Mouse (Mus musculus) embryonic facial prominence, embryonic 13.5 days (tissue): ENCODE measurements at regions not wholly inside any gene's neighbourhood (a gene's known extent, or its start where the extent isn't known, plus 50 kb on each side); places are given as distances from the start of the nearest gene placed in this dataset.

Experiments used
- ATAC-seq: fragments of 200-750 bp; cut with Nextera tagmentation; 2 replicates; pipeline ENCODE4 v1.8.0; 2017; ENCODE audit warnings: low read depth; ENCODE audit not compliant: insufficient number of reproducible peaks, insufficient read depth, low FRiP score, low TSS enrichment
- H3K27ac ChIP-seq: fragments of 300-500 bp; sonication (generic); 2 replicates; pipeline ENCODE4 v1.5.1; 2015; ENCODE audit warnings: moderate library complexity, mild to moderate bottlenecking, inconsistent platforms
- H3K27me3 ChIP-seq: fragments of 300-500 bp; sonication (generic); 2 replicates; pipeline ENCODE4 v1.6.1; 2015; ENCODE audit warnings: mild to moderate bottlenecking, inconsistent platforms
- H3K36me3 ChIP-seq: fragments of 300-500 bp; sonication (generic); 2 replicates; pipeline ENCODE4 v1.6.1; 2015; ENCODE audit warnings: mild to moderate bottlenecking, inconsistent platforms
- H3K4me1 ChIP-seq: fragments of 300-500 bp; sonication (generic); 2 replicates; pipeline ENCODE4 v1.6.1; 2015; ENCODE audit warnings: inconsistent platforms
- H3K4me2 ChIP-seq: fragments of 300-500 bp; sonication (generic); 2 replicates; pipeline ENCODE4 v1.6.1; 2015; ENCODE audit warnings: moderate library complexity, mild to moderate bottlenecking, inconsistent platforms
- H3K4me3 ChIP-seq: fragments of 300-500 bp; sonication (generic); 2 replicates; pipeline ENCODE4 v1.5.1; 2015; ENCODE audit warnings: mild to moderate bottlenecking, inconsistent platforms
- H3K9ac ChIP-seq: fragments of 300-500 bp; sonication (generic); 2 replicates; pipeline ENCODE4 v1.6.1; 2015; ENCODE audit warnings: mild to moderate bottlenecking, inconsistent platforms
- H3K9me3 ChIP-seq: fragments of 300-500 bp; sonication (generic); 2 replicates; pipeline ENCODE4 v1.6.1; 2016; ENCODE audit warnings: inconsistent platforms
- WGBS: fragments of 180-500 bp; shearing (Covaris S2); methylation state at CpG from one replicate; pipeline ENCODE4 v1.1.7; 2015; ENCODE audit warnings: mixed read lengths; 5-methylcytosine and 5-hydroxymethylcytosine counted together

DNA sequence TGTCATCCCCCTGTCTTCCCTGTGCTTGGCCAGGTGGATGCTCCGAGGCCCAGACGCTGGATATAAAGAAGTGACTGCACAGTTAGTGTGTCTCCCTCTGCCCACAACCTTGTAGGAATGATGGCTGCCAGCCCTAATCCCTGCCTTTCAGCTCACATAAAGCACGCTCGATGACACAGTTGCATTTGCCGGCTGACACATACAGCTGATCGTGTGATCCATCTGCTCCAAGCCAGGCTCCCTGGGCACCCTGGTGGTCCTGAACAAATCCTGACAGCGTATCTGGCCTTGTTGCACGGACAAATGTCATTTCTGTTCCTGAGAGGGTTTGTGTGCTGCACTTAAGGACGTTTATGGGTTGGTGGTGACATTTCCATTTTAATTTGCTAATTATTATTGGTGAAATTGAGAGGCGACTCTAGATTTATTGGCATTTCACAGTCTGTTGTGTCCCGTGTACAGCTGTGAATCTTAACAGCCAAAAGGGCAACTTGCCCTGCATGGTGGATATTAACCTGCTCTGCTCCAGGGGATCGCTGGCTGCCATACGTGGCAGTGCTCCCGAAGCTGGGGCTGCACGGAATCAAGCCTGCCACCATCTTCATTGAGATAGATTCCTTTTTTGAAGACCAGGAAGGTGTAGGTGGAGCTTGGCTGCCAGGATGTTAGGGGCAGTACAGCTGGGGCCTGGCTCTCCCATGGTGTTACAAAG is 241.9 kb upstream of the Kcnab2 start:
- Histone ChIP-seq H3K9me3 (no peaks in the 10 kb centered on the region), H3K9ac (no peak overlapping the region), H3K4me1 (no peaks in the 10 kb centered on the region), H3K36me3 (no peaks in the 10 kb centered on the region), H3K27ac (no peak overlapping the region), H3K4me2 (no peak overlapping the region), H3K4me3 (no peak overlapping the region), H3K27me3 (peaks cover 15% of the 10 kb centered on the region)
- 86% methylated on average over 15 of the region's 15 CpGs for WGBS
- no peak for ATAC-seq

- no peaks in the 10 kb centered on the region for H3K4me1 ChIP-seq
- no peaks in the 10 kb centered on the region for H3K9me3 ChIP-seq
- no peak overlapping the region for H3K27ac ChIP-seq
- H3K9ac ChIP-seq, result no peak overlapping the region
- no peak for ATAC-seq
- no peaks in the 10 kb centered on the region for H3K27me3 ChIP-seq
- 83% methylated on average over 5 of the region's 5 CpGs for WGBS
- H3K36me3 ChIP-seq, result no peaks in the 10 kb centered on the region
- no peak overlapping the region for H3K4me3 ChIP-seq
- no peak overlapping the region for H3K4me2 ChIP-seq
Measured at GRCm38 (mm10) chr4:152710339-152710738, 232.7 kb upstream of the Kcnab2 start.

DNA sequence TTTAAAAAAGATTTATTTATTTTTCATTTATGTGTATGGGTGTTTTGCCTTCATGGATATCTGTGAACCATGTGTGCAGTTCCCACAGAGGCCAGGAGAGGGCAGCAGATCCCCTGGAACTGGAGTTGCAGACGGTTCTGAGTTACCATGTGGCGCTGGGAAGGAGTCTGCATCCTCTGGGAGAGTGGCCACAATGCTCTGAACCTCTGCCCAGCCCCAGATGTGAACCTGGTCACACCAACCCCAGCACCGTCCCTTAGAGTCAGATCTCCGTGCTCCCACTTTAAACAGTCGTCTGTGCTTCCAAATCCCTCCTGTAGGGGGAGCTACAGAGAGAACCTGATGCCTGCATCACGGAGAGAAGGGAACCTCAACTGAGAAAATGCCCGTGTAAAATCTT is 222.5 kb upstream of the Kcnab2 start:
- H3K27me3 ChIP-seq, result no peaks in the 10 kb centered on the region
- no peak for ATAC-seq
- no peak overlapping the region for H3K4me2 ChIP-seq
- no peaks in the 10 kb centered on the region for H3K4me1 ChIP-seq
- no peaks in the 10 kb centered on the region for H3K9me3 ChIP-seq
- no peaks in the 10 kb centered on the region for H3K36me3 ChIP-seq
- H3K9ac ChIP-seq, result no peak overlapping the region
- no peak overlapping the region for H3K27ac ChIP-seq
- WGBS, result 75% methylated on average over 7 of the region's 7 CpGs
- no peak overlapping the region for H3K4me3 ChIP-seq

GRCm38 (mm10) chr4:152697247-152697960 is 219.7 kb upstream of the Kcnab2 start:
- Histone ChIP-seq H3K4me2 (no peak overlapping the region), H3K27ac (no peak overlapping the region), H3K36me3 (no peaks in the 10 kb centered on the region), H3K27me3 (no peaks in the 10 kb centered on the region), H3K4me3 (no peak overlapping the region), H3K9me3 (no peaks in the 10 kb centered on the region), H3K4me1 (no peaks in the 10 kb centered on the region), H3K9ac (no peak overlapping the region)
- WGBS, result 48% methylated on average over 22 of the region's 22 CpGs
- no peak for ATAC-seq

- Histone ChIP-seq H3K4me1 (no peaks in the 10 kb centered on the region), H3K36me3 (no peaks in the 10 kb centered on the region), H3K4me3 (no peak overlapping the region), H3K4me2 (no peak overlapping the region), H3K27me3 (no peaks in the 10 kb centered on the region; the same call in 1 of the 2 replicates), H3K27ac (no peak overlapping the region), H3K9me3 (no peaks in the 10 kb centered on the region), H3K9ac (no peak overlapping the region)
- no peak for ATAC-seq
- 53% methylated on average over 12 of the region's 12 CpGs for WGBS
Measured at GRCm38 (mm10) chr4:152691735-152692134, 214.1 kb upstream of the Kcnab2 start.

DNA sequence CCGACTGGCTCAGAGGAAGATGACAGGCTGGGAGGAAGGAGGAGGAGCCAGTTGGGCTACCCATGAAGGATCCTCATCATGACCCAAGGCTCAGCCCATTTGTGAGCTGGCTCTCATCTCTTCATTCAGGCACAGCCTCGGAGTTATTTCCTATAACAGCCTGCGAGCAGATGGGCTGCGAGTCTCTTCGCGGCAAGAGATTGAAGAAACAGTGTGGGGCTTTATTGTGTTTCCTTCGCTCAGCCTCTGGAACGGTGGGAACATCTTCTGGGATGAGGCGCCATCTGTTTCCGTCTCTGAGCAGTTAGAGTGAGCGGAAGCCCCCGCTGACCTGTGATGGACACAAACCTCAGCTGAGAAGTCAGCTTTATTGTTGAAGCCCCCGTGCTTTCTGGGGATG is 213.6 kb upstream of the Kcnab2 start:
- Histone ChIP-seq H3K4me3 (no peak overlapping the region), H3K4me1 (no peaks in the 10 kb centered on the region), H3K9me3 (no peaks in the 10 kb centered on the region), H3K4me2 (no peak overlapping the region), H3K27me3 (no peaks in the 10 kb centered on the region; the same call in 1 of the 2 replicates), H3K36me3 (no peaks in the 10 kb centered on the region), H3K9ac (no peak overlapping the region), H3K27ac (no peak overlapping the region)
- ATAC-seq, result no peak
- WGBS, result 78% methylated on average over 13 of the region's 13 CpGs

DNA sequence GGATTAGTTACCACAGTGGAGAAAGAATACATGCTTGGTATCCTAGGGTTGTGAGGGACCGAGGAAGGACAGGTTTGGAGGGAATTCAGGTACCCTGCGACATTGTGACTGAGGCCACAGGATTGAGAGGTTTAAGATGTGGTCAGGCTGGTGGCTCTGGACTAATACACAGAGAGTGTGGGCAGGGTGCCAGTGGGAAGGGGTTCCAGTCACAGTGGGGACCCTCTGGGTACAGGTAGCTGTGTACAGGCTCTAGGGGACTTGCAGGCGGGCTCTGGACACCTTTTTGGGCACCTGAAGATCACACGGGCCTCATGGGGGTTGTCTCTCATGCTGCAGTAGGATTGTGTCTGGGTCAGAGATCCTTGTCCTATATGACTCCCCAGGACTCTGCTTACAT is 213.1 kb upstream of the Kcnab2 start:
- H3K27me3 ChIP-seq, result no peaks in the 10 kb centered on the region; the same call in 1 of the 2 replicates
- no peak overlapping the region for H3K4me2 ChIP-seq
- H3K4me3 ChIP-seq, result no peak overlapping the region
- no peak; the same call in 1 of the 2 replicates for ATAC-seq
- no peaks in the 10 kb centered on the region for H3K4me1 ChIP-seq
- no peaks in the 10 kb centered on the region for H3K36me3 ChIP-seq
- WGBS, result 82% methylated on average over 4 of the region's 4 CpGs
- no peak overlapping the region for H3K27ac ChIP-seq
- H3K9ac ChIP-seq, result no peak overlapping the region
- H3K9me3 ChIP-seq, result no peaks in the 10 kb centered on the region

GRCm38 (mm10) chr4:152689831-152690230 is 212.2 kb upstream of the Kcnab2 start:
- H3K36me3 ChIP-seq, result no peaks in the 10 kb centered on the region
- H3K27me3 ChIP-seq, result no peaks in the 10 kb centered on the region; the same call in 1 of the 2 replicates
- H3K4me2 ChIP-seq, result no peak overlapping the region
- ATAC-seq, result no peak
- H3K4me1 ChIP-seq, result no peaks in the 10 kb centered on the region
- 78% methylated on average over 9 of the region's 9 CpGs for WGBS
- H3K9me3 ChIP-seq, result no peaks in the 10 kb centered on the region
- H3K9ac ChIP-seq, result no peak overlapping the region
- no peak overlapping the region for H3K27ac ChIP-seq
- H3K4me3 ChIP-seq, result no peak overlapping the region

DNA sequence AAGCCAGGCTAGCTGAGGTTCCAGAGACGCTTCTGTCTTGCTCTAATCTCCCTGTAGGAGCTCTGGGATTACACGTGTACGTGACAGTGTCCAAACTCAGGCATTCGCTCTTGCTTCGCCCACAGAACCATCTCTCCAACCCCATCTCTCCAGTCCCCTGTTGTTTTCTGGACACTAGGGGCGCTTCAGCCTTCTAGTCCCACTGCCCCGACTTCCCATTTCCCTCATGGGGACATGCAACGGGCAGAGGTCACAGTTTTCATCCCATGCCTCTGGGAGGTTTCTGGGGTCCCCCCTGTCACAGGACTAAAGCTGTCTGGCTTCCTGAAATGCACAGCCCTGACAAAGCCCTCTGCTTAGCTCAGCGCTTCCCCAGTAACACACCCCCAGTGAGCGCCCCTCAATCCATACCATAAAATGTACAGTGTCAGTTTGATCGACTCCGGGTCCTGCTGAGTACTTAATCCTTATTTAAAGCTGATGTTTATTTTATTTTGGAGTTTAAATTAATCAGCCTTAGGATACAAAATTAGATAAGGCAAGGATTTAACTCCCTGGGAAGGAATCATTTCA is 208.9 kb upstream of the Kcnab2 start:
- WGBS, result 56% methylated on average over 12 of the region's 12 CpGs
- H3K36me3 ChIP-seq, result no peaks in the 10 kb centered on the region
- no peak overlapping the region for H3K27ac ChIP-seq
- ATAC-seq, result no peak
- H3K4me3 ChIP-seq, result no peak overlapping the region
- no peaks in the 10 kb centered on the region for H3K4me1 ChIP-seq
- no peaks in the 10 kb centered on the region; the same call in 1 of the 2 replicates for H3K27me3 ChIP-seq
- H3K9me3 ChIP-seq, result peaks cover 16% of the 10 kb centered on the region; the same call in 1 of the 2 replicates
- H3K9ac ChIP-seq, result no peak overlapping the region
- H3K4me2 ChIP-seq, result no peak overlapping the region

DNA sequence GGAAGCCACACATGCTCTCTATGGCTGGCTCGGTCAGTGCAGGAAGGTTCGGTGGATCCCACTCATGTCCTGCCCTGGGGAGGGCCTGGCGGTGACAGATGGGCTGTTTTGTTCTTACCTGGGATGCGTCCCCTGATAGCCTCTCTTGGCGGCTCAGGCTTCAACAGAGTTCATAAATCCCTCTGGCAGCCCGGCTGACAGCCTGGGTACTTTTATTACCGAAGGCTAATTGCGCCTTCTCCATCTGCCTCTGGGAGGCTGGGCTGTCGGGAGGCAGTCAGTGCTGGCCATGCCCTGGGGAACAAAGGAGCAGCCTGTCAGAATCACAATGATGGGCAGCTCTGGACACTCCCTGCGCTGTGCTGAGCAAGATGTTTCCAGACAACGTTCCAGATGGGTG is 196.5 kb upstream of the Kcnab2 start:
- Histone ChIP-seq H3K4me2 (no peak overlapping the region), H3K4me1 (no peaks in the 10 kb centered on the region), H3K36me3 (no peaks in the 10 kb centered on the region), H3K4me3 (no peak overlapping the region), H3K9me3 (no peaks in the 10 kb centered on the region), H3K9ac (no peak overlapping the region), H3K27ac (no peak overlapping the region), H3K27me3 (no peaks in the 10 kb centered on the region)
- no peak for ATAC-seq
- 43% methylated on average over 11 of the region's 11 CpGs for WGBS

- WGBS, result 39% methylated on average over 8 of the region's 8 CpGs
Measured at GRCm38 (mm10) chr4:152663482-152663881, 185.8 kb upstream of the Kcnab2 start.

DNA sequence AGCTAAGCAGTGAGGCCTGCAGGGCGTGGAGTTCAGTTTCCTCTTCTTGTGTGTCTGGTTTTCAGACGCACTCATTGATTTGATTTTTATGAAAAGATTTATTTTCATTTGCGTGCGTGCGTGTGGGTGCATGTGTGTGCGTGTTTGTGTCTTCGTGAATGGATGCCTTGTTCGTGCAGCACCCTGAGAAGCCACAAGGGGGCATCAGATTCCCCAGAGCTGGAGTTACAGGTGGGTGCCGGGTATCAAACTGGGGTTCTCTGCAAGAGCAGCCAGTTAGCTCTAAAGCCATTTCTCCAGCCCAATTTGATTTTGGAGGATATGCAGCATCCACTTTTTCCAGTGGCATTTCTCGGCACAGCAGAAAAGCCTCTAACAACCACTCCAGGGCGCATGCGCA is 185.4 kb upstream of the Kcnab2 start:
- Histone ChIP-seq H3K4me2 (no peak overlapping the region), H3K27ac (no peak overlapping the region), H3K4me1 (no peaks in the 10 kb centered on the region), H3K27me3 (no peaks in the 10 kb centered on the region), H3K9ac (no peak overlapping the region), H3K36me3 (no peaks in the 10 kb centered on the region), H3K4me3 (no peak overlapping the region), H3K9me3 (no peaks in the 10 kb centered on the region)
- no peak for ATAC-seq
- 90% methylated on average over 12 of the region's 12 CpGs for WGBS

More at GRCm38 (mm10) chr4:152663482-152663881, 185.8 kb upstream of the Kcnab2 start:
- H3K4me3 ChIP-seq, result no peak overlapping the region
- no peak overlapping the region for H3K4me2 ChIP-seq
- no peaks in the 10 kb centered on the region for H3K9me3 ChIP-seq
- no peaks in the 10 kb centered on the region for H3K4me1 ChIP-seq
- no peak overlapping the region for H3K9ac ChIP-seq
- H3K27ac ChIP-seq, result no peak overlapping the region
- H3K36me3 ChIP-seq, result no peaks in the 10 kb centered on the region
- no peaks in the 10 kb centered on the region for H3K27me3 ChIP-seq
- no peak for ATAC-seq
